ENCODE assay signal across 21 mouse cellular contexts in the genomic region with DNA sequence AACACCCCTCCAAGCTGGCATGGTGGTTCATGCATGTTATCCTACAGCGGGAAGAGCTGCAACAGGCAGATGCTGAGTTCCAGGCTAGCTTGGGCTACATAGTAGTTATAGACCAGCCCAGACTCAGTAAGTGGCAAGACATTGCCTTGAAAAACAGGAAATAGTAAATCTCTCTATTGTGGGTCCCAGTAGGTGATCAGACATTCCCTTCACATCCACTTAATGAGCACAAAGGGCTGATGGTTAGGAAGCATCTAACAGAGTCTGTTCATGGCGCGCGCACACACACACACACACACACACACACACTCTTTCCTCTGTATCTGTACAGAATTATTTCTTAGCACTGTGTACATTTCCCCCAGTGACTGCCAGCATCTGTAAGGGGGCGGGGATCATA.
DNase-seq lines count a peak whose midpoint lies in the region; ATAC-seq and TF ChIP-seq lines count a peak whose summit lies in the region.
"Had no signal": no experiment of that assay in that cellular context is flagged by ENCODE, and none has a peak within 500 bp of the region (broad histone marks: within the 10 kb centered on the region; RNA-seq: fewer than 3 reads in every experiment).

No protein-coding gene starts in this region.

- H3K4me2 ChIP-seq in forebrain, embryonic 12.5 days = no peak overlapping the region
- no peak overlapping the region for H3K4me2 ChIP-seq in forebrain, embryonic 14.5 days (ENCODE audit: low read length)
- H3K4me2 ChIP-seq in hindbrain, embryonic 15.5 days = no peak overlapping the region
- no peak overlapping the region for H3K4me2 ChIP-seq in hindbrain, embryonic 16.5 days (ENCODE audit: low read length)
- no peak overlapping the region for H3K4me2 ChIP-seq in liver, postnatal 0 days (ENCODE audit: low read depth, low read length)
- H3K4me2 ChIP-seq: embryonic facial prominence, embryonic 15.5 days; heart, embryonic 13.5 days; hindbrain, embryonic 12.5 days had no signal

- H3K4me3 ChIP-seq in forebrain, embryonic 12.5 days (replicated peaks) = no peak overlapping the region
- no peak overlapping the region for H3K4me3 ChIP-seq in forebrain, embryonic 14.5 days (ENCODE audit: low read depth, low read length)
- H3K4me3 ChIP-seq in hindbrain, embryonic 15.5 days = no peak overlapping the region
- H3K4me3 ChIP-seq in hindbrain, embryonic 16.5 days (ENCODE audit: low read length) = no peak overlapping the region
- H3K4me3 ChIP-seq in liver, postnatal 0 days (ENCODE audit: low read depth, low read length) = no peak overlapping the region
- H3K4me3 ChIP-seq: embryonic facial prominence, embryonic 15.5 days; erythroblast, embryonic 14.5 days; forebrain, embryonic 10.5 days; heart, embryonic 13.5 days; hindbrain, embryonic 12.5 days had no signal

- WGBS in forebrain, embryonic 12.5 days = 86% methylated on average over 5 of the region's 5 CpGs
- WGBS in forebrain, embryonic 14.5 days = 87% methylated on average over 5 of the region's 5 CpGs
- WGBS in hindbrain, embryonic 15.5 days = 69% methylated on average over 5 of the region's 5 CpGs
- WGBS in hindbrain, embryonic 16.5 days = 88% methylated on average over 5 of the region's 5 CpGs
- WGBS in liver, postnatal 0 days (ENCODE audit: insufficient replicate concordance) = 81% methylated on average over 5 of the region's 5 CpGs

- 0 out of 2 replicates have a peak, but pooled peaks cover 7% of the 10 kb centered on the region for H3K9me3 ChIP-seq in forebrain, embryonic 12.5 days
- no peaks in the 10 kb centered on the region for H3K9me3 ChIP-seq in forebrain, embryonic 14.5 days (replicated peaks; ENCODE audit: control insufficient read depth, low read length)
- no peaks in the 10 kb centered on the region for H3K9me3 ChIP-seq in hindbrain, embryonic 15.5 days
- H3K9me3 ChIP-seq in hindbrain, embryonic 16.5 days (ENCODE audit: control insufficient read depth, low read length) = peaks cover 6% of the 10 kb centered on the region
- H3K9me3 ChIP-seq in liver, postnatal 0 days (ENCODE audit: low read length) = no peaks in the 10 kb centered on the region
- H3K9me3 ChIP-seq: embryonic facial prominence, embryonic 15.5 days had no signal

- TF ChIP-seq EP300 in liver, postnatal 0 days (IDR thresholded peaks at IDR 0.05; ENCODE audit: low read depth) = no peak

- H3K27me3 ChIP-seq in forebrain, embryonic 12.5 days = no peaks in the 10 kb centered on the region
- H3K27me3 ChIP-seq in forebrain, embryonic 14.5 days (replicated peaks; ENCODE audit: control insufficient read depth, insufficient read depth, low read length) = no peaks in the 10 kb centered on the region
- H3K27me3 ChIP-seq in hindbrain, embryonic 15.5 days = no peaks in the 10 kb centered on the region
- no peaks in the 10 kb centered on the region for H3K27me3 ChIP-seq in hindbrain, embryonic 16.5 days (replicated peaks; ENCODE audit: control insufficient read depth, insufficient read depth, low read length)
- H3K27me3 ChIP-seq in liver, postnatal 0 days (ENCODE audit: insufficient read depth, low read length) = no peaks in the 10 kb centered on the region
- H3K27me3 ChIP-seq: CH12.LX; embryonic facial prominence, embryonic 15.5 days; heart, embryonic 13.5 days; hindbrain, embryonic 12.5 days had no signal

- H3K27ac ChIP-seq in forebrain, embryonic 12.5 days = 0 out of 2 replicates have a peak overlapping the region, but pooled peaks have one; percentile 37
- H3K27ac ChIP-seq in forebrain, embryonic 14.5 days (ENCODE audit: low read depth, low read length) = no peak overlapping the region
- H3K27ac ChIP-seq in hindbrain, embryonic 15.5 days (replicated peaks) = no peak overlapping the region
- H3K27ac ChIP-seq in hindbrain, embryonic 16.5 days (ENCODE audit: low read depth, low read length) = no peak overlapping the region
- no peak overlapping the region for H3K27ac ChIP-seq in liver, postnatal 0 days (ENCODE audit: low read depth)
- H3K27ac ChIP-seq: embryonic facial prominence, embryonic 15.5 days; heart, embryonic 13.5 days; hindbrain, embryonic 12.5 days had no signal

- H3K36me3 ChIP-seq in forebrain, embryonic 12.5 days (replicated peaks) = no peaks in the 10 kb centered on the region
- H3K36me3 ChIP-seq in forebrain, embryonic 14.5 days (ENCODE audit: control insufficient read depth, insufficient read depth, low read length) = no peaks in the 10 kb centered on the region
- no peaks in the 10 kb centered on the region for H3K36me3 ChIP-seq in hindbrain, embryonic 15.5 days
- H3K36me3 ChIP-seq in hindbrain, embryonic 16.5 days (ENCODE audit: control insufficient read depth, insufficient read depth, low read length) = no peaks in the 10 kb centered on the region
- no peaks in the 10 kb centered on the region for H3K36me3 ChIP-seq in liver, postnatal 0 days (replicated peaks; ENCODE audit: insufficient read depth, low read length)
- H3K36me3 ChIP-seq: embryonic facial prominence, embryonic 15.5 days; forebrain, embryonic 10.5 days; heart, embryonic 13.5 days; hindbrain, embryonic 12.5 days had no signal

- DNase-seq in forebrain, embryonic 14.5 days (ENCODE audit: low spot score) = no peak
- DNase-seq in ES-CJ7 (ENCODE audit: low read depth, low spot score) = peak; percentile 9
- DNase-seq in ZHBTc4 (ENCODE audit: low read depth, low spot score) = peak; percentile 21
- DNase-seq in liver, postnatal 0 days = no peak
- DNase-seq: cerebellum, adult 11-12 months; cerebellum, adult 9-10 months; cerebellum, postnatal 25 days; gastrocnemius, postnatal 10 days; heart, postnatal 36 days; kidney, adult 11 months had no signal

- no peak overlapping the region for H3K9ac ChIP-seq in forebrain, embryonic 12.5 days
- no peak overlapping the region for H3K9ac ChIP-seq in forebrain, embryonic 14.5 days (ENCODE audit: low read length)
- no peak overlapping the region for H3K9ac ChIP-seq in hindbrain, embryonic 15.5 days
- no peak overlapping the region for H3K9ac ChIP-seq in hindbrain, embryonic 16.5 days (ENCODE audit: low read depth, low read length)
- no peak overlapping the region for H3K9ac ChIP-seq in liver, postnatal 0 days (replicated peaks)
- H3K9ac ChIP-seq: embryonic facial prominence, embryonic 15.5 days; heart, embryonic 13.5 days; hindbrain, embryonic 12.5 days had no signal

- no peak for TF ChIP-seq CTCF in liver, postnatal 0 days (IDR thresholded peaks at IDR 0.05; ENCODE audit: low read depth)

- H3K4me1 ChIP-seq in forebrain, embryonic 12.5 days = peaks cover 13% of the 10 kb centered on the region
- H3K4me1 ChIP-seq in forebrain, embryonic 14.5 days (ENCODE audit: control insufficient read depth, insufficient read depth, low read length) = peaks cover 2% of the 10 kb centered on the region; the same call in 1 of the 2 replicates
- peaks cover 3% of the 10 kb centered on the region for H3K4me1 ChIP-seq in hindbrain, embryonic 15.5 days (replicated peaks)
- peaks cover 8% of the 10 kb centered on the region for H3K4me1 ChIP-seq in hindbrain, embryonic 16.5 days (ENCODE audit: control insufficient read depth, insufficient read depth, low read depth, low read length)
- H3K4me1 ChIP-seq in liver, postnatal 0 days (ENCODE audit: insufficient read depth) = no peaks in the 10 kb centered on the region
- H3K4me1 ChIP-seq: embryonic facial prominence, embryonic 15.5 days had no signal

- no peak for ATAC-seq in forebrain, embryonic 12.5 days (ENCODE audit: low FRiP score)
- no peak for ATAC-seq in forebrain, embryonic 14.5 days
- ATAC-seq in hindbrain, embryonic 15.5 days (ENCODE audit: low FRiP score, low read depth) = 0 out of 2 replicates have a peak, but pooled peaks have one; percentile 23
- ATAC-seq in hindbrain, embryonic 16.5 days = no peak
- no peak for ATAC-seq in megakaryocyte-erythroid progenitor cell, adult 5-6 weeks (replicated peaks; ENCODE audit: low FRiP score, low TSS enrichment, poor library complexity, severe bottlenecking)
- no peak for ATAC-seq in liver, postnatal 0 days
- ATAC-seq: activated CD4-positive, CD25-positive, alpha-beta regulatory T cell, adult 4 months had no signal

Comparison
In these comparisons a context has a peak if more than half of its experiments do, and no peak if none do; other contexts are left out.
1. DNase-seq: peak in ES-CJ7 (single experiment) and ZHBTc4 (single experiment); none in forebrain, embryonic 14.5 days (single experiment) and liver, postnatal 0 days (single experiment).